Mouse (Mus musculus) adrenal gland, postnatal 25 days (tissue): ENCODE measurements around the gene Rps21. TPM values are rescaled to one million over a fixed set of nuclear protein-coding genes. Genes with fewer than 3 reads are reported as not detected.

Experiments
- DNase-seq: peaks from one replicate; pipeline ENCODE4 v3.0.0; 2021; ENCODE audit warnings: mixed read lengths
- microRNA-seq, 2 experiments: library from miRNA; unstranded; fragments of <30 nt; microRNA quantifications; one replicate each; pipeline ENCODE4 v1.2.0; 2021
- total RNA-seq: library from RNA; stranded (reverse); gene quantifications from 2 replicates; pipeline ENCODE4 v1.2.3, GENCODE M21; 2021

Rps21 gene
- total RNA-seq, 1 experiment from 2014 or later: 728 TPM

GRCm38 (mm10) chr2:180290503-180290902 lies 33.3 kb downstream of the Rps21 start:
- no peak for DNase-seq

- DNase-seq: no peak
Measured at GRCm38 (mm10) chr2:180291566-180291965, 34.4 kb downstream of the Rps21 start.

GRCm38 (mm10) chr2:180292026-180292425 lies 34.8 kb downstream of the Rps21 start:
- DNase-seq: no peak

GRCm38 (mm10) chr2:180292906-180293305 lies 35.7 kb downstream of the Rps21 start:
- DNase-seq: no peak

GRCm38 (mm10) chr2:180300252-180300651 lies 43.1 kb downstream of the Rps21 start:
- DNase-seq: no peak

- DNase-seq: no peak
Measured at GRCm38 (mm10) chr2:180300771-180301170, 43.6 kb downstream of the Rps21 start.

- DNase-seq: no peak
Measured at GRCm38 (mm10) chr2:180302201-180302600, 45.0 kb downstream of the Rps21 start.

GRCm38 (mm10) chr2:180303468-180303867 lies 46.3 kb downstream of the Rps21 start:
- no peak for DNase-seq

GRCm38 (mm10) chr2:180304554-180304953 lies 47.4 kb downstream of the Rps21 start:
- DNase-seq: no peak

- no peak for DNase-seq
Measured at GRCm38 (mm10) chr2:180305490-180305889, 48.3 kb downstream of the Rps21 start.

GRCm38 (mm10) chr2:180306009-180306408 lies 48.8 kb downstream of the Rps21 start:
- DNase-seq: no peak

GRCm38 (mm10) chr2:180306423-180307168 lies 49.4 kb downstream of the Rps21 start:
- DNase-seq: no peak

- no peak for DNase-seq
Measured at GRCm38 (mm10) chr2:180307680-180308079, 50.5 kb downstream of the Rps21 start.

Small RNAs within 50 kb of the gene (microRNA-seq; reads per million reads assigned to microRNA genes)
- 0 reads per million in 2 experiments for gene Mir3091

Other genes starting within 250 kb of the Rps21 start
- gene Lsm14b, start 232.4 kb upstream of the Rps21 start, total RNA-seq: 45.1 and 47.4 TPM in 2 replicates
- gene Psma7, start 214.9 kb upstream of the Rps21 start, total RNA-seq: 240 and 254 TPM in 2 replicates
- 10.9 and 13.6 TPM in 2 replicates for gene Ss18l1, start 214.9 kb upstream of the Rps21 start, total RNA-seq
- 21.4 and 23.1 TPM in 2 replicates for gene Mtg2, start 186.8 kb upstream of the Rps21 start, total RNA-seq
- 0.49 TPM in 1 of 2 replicates, not detected in the other for gene Hrh3, start 152.9 kb upstream of the Rps21 start, total RNA-seq
- gene Osbpl2, start 138.1 kb upstream of the Rps21 start, total RNA-seq: 47.2 and 48.9 TPM in 2 replicates
- gene Adrm1, start 85.9 kb upstream of the Rps21 start, total RNA-seq: 132 and 145 TPM in 2 replicates
- 29.3 and 38.0 TPM in 2 replicates for gene Lama5, start 31.5 kb upstream of the Rps21 start, total RNA-seq
- gene Cables2, start 16.1 kb downstream of the Rps21 start, total RNA-seq: 16.1 and 19.6 TPM in 2 replicates
- gene Rbbp8nl, start 32.5 kb downstream of the Rps21 start, total RNA-seq: not detected in 2 replicates
- 0.29 TPM in 1 of 2 replicates, not detected in the other for gene Gata5, start 77.3 kb downstream of the Rps21 start, total RNA-seq
- gene Slco4a1, start 198.9 kb downstream of the Rps21 start, total RNA-seq: 1.5 and 3.9 TPM in 2 replicates
- gene Ntsr1, start 242.6 kb downstream of the Rps21 start, total RNA-seq: not detected in 2 replicates